Mouse (Mus musculus): ENCODE data around the gene Cysltr2. TPM values are rescaled to one million over a fixed set of nuclear protein-coding genes. Genes with fewer than 3 reads are reported as not detected.

Gene Cysltr2
- total RNA-seq, 2 experiments from 2014 or later = 0.89 to 2.2 TPM

DNA sequence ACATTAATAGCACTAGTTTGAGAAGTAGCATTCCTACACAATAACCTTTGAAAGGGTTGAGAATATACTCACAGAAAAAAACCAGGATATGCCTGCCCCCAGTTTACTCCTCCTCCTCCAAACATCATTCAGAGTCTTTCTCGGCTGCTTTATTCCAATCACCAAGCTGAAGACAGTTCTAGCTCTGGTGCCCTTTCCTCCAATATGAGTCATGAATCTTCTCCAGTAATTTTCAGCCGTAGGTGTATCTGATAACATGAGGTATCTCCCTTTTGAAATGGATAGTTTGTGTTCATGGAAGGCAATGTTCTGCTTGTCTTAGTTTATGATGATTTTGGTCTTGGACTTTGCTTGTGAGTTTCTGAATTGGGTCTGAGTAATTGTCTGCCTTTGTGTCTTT lies 62.9 kb downstream of the Cysltr2 start:
- no peak for DNase-seq (ENCODE audit: low spot score in 2 of 2)

DNA sequence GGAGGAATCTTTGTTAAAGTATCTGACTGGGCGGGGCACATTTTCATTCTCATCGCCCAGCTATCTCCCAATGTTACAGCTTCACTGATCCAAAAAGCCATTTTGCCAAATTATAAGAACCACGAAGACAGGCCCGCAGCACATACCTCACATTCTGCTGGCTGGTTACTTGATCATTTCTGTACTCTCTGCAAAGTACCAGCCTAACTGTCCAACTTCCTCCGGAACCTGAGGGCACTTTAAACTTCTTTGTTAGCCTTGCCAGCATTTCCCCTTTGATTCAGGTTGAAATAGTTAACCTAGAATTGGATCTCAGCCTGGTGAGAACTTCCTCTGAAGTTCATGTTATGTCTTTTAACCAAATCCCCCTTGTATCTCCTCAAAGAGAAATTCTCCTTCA lies 63.8 kb downstream of the Cysltr2 start:
- DNase-seq (ENCODE audit: low spot score in 2 of 2) = no peak

DNA sequence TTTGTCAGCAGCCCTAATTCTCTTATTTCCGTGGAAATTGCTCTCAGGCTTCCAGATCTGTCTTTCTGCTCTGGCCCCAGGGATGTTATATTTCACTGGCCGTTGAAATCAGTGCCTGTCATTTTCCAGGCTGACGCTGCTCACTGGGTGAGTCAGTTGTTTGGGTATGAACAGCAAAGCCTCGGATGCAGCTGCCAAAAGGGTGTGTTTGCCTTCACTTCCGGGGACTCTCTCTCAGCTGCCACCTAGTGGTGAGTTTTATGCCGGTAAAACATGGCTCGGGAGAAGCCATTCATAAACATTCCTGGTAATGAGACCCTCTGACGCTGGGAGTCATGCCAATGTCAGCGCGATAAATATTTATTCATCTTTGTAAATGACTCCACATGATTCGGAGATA lies 65.5 kb downstream of the Cysltr2 start:
- peak; percentile 83 to 94 for DNase-seq (ENCODE audit: low spot score in 2 of 2)

DNA sequence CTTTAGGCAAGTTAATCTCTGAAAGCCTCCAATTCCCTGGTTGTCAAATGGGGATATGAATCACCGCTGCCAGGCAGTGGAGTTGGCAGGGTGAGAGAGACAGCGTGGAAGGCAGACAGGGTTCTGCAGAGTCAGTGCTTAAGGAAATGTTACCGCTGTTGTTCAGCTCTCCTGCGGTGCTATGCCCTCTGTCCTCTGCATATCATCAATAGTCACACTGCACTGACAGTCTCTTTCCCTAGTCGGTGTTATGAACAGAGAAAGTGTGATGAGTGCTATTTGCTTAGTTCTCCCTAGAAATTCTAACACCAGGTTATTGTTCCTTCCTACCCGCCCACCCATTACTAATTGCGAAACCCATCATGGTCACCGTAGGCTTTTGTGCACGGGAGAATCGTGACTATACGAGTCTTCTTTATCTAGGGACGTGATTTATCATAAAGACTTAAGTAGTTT lies 65.9 kb downstream of the Cysltr2 start:
- DNase-seq (ENCODE audit: low spot score in 2 of 2) = peak in 1 of 2 experiments; percentile 31

DNA sequence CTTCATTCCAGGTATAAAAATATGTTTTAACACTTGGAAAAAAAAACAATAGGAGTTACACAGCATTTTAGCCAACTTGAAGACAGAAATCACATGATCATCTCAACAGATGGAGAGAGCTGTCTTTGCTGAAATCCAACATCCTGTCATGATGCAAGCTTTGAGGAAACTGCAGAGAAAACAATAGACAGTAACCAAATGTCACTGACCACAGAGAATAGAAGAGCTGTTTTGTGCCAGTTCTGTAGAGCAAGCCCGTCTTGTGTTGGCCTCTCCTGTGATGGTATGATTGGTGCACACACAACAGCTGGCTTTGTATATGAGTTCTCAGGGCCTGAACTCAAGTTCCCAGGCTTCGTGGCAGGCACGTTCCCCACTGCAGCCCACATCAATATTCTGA lies 68.2 kb downstream of the Cysltr2 start:
- DNase-seq (ENCODE audit: low spot score in 2 of 2) = peak in 1 of 2 experiments; percentile 11

DNA sequence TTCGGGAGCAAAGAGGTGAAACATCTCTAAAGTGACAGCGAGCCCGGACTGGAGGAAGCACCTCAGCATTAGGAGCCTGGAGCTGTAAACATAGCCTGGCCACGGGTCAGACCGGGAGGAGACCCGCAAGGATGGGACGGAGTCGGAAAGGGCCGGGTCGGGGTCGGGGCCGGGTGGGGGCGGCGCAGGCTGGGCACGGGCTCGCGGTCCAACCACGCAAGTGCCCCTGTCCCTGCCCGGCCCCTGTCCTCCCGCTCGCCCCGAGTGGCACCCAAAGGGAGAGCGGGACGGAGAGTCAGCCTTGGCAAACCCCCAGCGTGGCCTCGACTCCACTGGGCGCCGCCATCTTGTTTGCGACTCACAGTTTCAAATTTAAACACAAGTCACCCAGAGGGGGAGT lies 68.8 kb downstream of the Cysltr2 start:
- DNase-seq (ENCODE audit: low spot score in 2 of 2) = no peak

DNA sequence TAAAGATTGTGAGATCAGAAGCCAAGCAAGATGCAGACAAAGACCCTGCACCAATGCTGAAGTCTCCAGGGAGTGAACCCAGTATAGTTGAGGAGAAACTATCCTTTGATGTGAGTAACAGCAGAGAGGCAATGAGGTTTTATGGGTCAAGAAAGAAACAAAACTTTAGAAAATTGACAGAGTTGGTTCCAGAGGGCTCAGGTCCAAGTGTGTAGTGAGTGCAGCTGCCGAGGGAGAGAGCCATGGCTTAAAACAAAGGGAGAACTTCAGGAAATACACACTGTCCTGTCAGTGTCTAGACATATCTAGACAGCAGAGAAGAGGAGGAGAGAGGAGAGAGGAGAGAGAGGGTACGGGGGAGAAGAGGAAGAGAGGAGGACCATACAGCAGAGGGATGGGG lies 72.8 kb downstream of the Cysltr2 start:
- DNase-seq (ENCODE audit: low spot score in 2 of 2) = no peak

Other genes with a start within 250 kb of the Cysltr2 start
- 10 to 100 TPM; 24.5 to 31.7 TPM for gene Rcbtb2, start 73.9 kb upstream of the Cysltr2 start, total RNA-seq (2021)
- 1 to 10 TPM; 1.2 to 1.6 TPM for gene Lpar6, start 188.8 kb upstream of the Cysltr2 start, total RNA-seq (2021)